Mouse (Mus musculus) CD4-positive naive resting alpha-beta T cell, adult 76 days (primary cell): Measurements from ENCODE around the gene Olfr1186. TPM values are rescaled to one million over a fixed set of nuclear protein-coding genes. Genes with fewer than 3 reads are reported as not detected.

Experiments used
- total RNA-seq: library from RNA; stranded (reverse); gene quantifications from one replicate; pipeline ENCODE4 v1.2.4, GENCODE M21; 2023

Gene Olfr1186
- total RNA-seq = not detected

DNA sequence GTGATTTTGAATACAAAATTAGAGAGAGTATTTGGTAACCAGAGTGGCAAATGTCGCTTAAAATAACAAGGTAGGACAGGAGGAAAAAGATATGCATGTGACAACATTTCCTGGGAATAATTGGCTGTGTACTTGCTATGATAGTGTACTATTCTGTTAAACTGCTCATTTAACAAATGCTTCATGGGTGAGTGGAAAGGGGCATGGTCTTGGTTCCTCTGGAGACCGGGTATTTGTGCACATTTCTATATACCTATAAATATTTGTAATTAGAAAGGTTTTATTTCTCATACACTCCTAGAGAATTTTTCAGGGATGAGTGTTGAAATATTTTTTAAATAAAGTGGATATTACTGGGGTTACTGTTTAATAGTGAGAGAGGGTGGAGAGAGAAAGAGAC, at the start of gene Olfr1186:
Gene Olfr1186 (plus strand): TSS at position 301 of the 400 bp plus-strand sequence.

DNA sequence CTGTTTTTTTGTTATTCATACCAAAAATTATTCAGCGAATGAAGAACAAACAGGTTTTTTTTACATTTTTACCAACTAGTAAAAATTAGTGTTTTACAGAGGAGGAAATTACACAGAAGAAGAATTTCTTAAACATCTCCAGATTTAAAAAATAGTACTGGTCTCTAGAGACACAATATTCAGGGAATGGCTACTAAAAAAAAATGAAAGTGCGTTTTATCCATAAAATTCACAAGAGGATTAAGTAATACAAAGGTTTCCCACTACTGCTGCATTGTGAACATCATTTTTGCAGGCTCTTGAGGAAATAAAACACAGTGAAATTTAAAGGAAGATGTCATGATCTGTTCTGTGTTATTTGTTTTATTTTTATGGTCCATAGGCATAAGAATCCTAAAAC, 35.1 kb upstream of the Olfr1186 start, which contains the start of gene Olfr1184:
Gene Olfr1184 (plus strand): TSS at position 301 of the 400 bp plus-strand sequence.

DNA sequence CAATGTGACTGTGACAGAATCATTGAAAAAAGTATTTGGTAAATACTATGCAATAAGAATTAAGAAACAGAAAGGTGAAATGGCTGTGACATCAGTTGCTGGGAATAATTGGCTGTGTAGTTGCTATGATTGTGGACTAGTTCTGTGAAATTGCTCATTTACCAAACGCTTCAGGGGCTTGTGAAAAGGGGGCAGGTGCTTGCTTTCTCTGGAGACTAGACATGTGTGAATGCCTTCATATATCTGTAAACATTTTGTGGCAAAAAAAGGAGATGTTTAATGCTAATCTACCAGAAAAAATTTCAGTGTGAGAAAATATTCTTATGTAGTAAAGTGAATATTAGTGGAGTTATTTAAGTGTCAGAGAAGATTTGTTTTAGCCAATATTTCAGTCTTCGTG, 25.3 kb upstream of the Olfr1186 start, which contains the start of gene Olfr1185-ps1:
Gene Olfr1185-ps1 (plus strand): TSS at position 301 of the 400 bp plus-strand sequence.

DNA sequence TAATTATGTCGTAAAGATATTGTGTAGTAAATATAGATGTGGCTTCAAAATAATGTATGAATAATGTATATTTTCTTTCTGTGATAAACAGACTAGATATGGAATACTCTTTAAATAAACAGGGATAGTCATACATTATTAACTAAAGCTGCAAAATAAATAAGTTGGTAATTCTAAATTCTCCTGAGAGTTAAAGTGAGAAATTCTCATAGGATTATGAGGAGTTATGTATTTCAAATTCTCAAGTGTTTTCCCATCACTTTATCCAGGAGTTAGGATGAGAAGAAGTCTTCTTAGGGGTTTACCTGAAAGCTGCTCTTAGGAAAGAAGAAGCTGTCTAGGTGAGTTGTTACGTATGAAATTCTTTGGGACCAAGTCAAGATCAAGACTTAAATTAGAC, 38.3 kb downstream of the Olfr1186 start, which contains the start of gene Olfr1188:
Gene Olfr1188 (plus strand): TSS at position 301 of the 400 bp plus-strand sequence.

Other genes with a start within 250 kb of the Olfr1186 start
- not detected for gene Olfr1173, start 238.7 kb upstream of the Olfr1186 start, total RNA-seq
- gene Olfr1174-ps, start 203.4 kb upstream of the Olfr1186 start, total RNA-seq = not detected
- not detected for gene Olfr1175-ps, start 191.3 kb upstream of the Olfr1186 start, total RNA-seq
- not detected for gene Olfr1176, start 181.8 kb upstream of the Olfr1186 start, total RNA-seq
- not detected for gene Olfr1177-ps, start 172.1 kb upstream of the Olfr1186 start, total RNA-seq
- gene Olfr1178, start 131.5 kb upstream of the Olfr1186 start, total RNA-seq = not detected
- not detected for gene Olfr1179, start 112.1 kb upstream of the Olfr1186 start, total RNA-seq
- not detected for gene Olfr1180, start 99.4 kb upstream of the Olfr1186 start, total RNA-seq
- not detected for gene Olfr1181, start 92.4 kb upstream of the Olfr1186 start, total RNA-seq
- not detected for gene Gm13757, start 69.4 kb upstream of the Olfr1186 start, total RNA-seq
- gene Olfr1183, start 63.7 kb upstream of the Olfr1186 start, total RNA-seq = not detected
- not detected for gene Olfr1184, start 35.0 kb upstream of the Olfr1186 start, total RNA-seq
- not detected for gene Olfr1185-ps1, start 25.2 kb upstream of the Olfr1186 start, total RNA-seq
- gene Olfr1188, start 38.4 kb downstream of the Olfr1186 start, total RNA-seq = not detected
- gene Olfr1189, start 67.9 kb downstream of the Olfr1186 start, total RNA-seq = not detected
- not detected for gene Olfr1191-ps1, start 122.0 kb downstream of the Olfr1186 start, total RNA-seq
- gene Olfr1192-ps1, start 130.0 kb downstream of the Olfr1186 start, total RNA-seq = not detected
- not detected for gene Olfr1193, start 157.1 kb downstream of the Olfr1186 start, total RNA-seq
- gene Olfr1195, start 170.6 kb downstream of the Olfr1186 start, total RNA-seq = not detected
- not detected for gene Olfr1196, start 186.0 kb downstream of the Olfr1186 start, total RNA-seq
- not detected for gene Olfr1197, start 213.8 kb downstream of the Olfr1186 start, total RNA-seq
- gene Olfr1198, start 232.8 kb downstream of the Olfr1186 start, total RNA-seq = not detected
- gene Olfr1199, start 241.9 kb downstream of the Olfr1186 start, total RNA-seq = not detected